Mouse (Mus musculus) testis, postnatal 10 days (tissue): ENCODE data around the gene Tmem91.
A peak's percentile ranks its signal among the peaks of the same experiment; 100 is the strongest.

ENCODE experiments used
- DNase-seq: peaks from one replicate; pipeline ENCODE4 v3.0.0; 2021; ENCODE audit warnings: low spot score

Tmem91 gene

DNA sequence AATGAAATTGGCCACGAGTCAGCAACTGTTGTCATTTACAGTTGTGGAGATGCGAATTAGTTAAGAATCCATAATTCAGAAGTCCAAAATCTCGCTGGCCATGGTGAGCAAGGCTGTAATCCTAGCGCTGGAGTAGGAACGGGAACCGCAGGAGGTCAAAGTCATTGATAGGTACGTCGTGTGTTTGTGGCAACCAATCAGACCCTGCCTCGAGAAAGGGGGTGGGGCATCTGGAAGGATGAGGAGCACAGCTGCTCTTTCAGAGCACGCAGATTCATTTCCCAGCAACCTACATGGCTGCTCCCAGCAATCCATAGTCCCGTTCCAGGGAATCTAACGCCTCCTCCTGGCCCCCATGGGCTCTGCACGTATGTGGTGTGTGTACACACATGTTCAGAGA, 24.9 kb upstream of the Tmem91 start:
- no peak for DNase-seq

DNA sequence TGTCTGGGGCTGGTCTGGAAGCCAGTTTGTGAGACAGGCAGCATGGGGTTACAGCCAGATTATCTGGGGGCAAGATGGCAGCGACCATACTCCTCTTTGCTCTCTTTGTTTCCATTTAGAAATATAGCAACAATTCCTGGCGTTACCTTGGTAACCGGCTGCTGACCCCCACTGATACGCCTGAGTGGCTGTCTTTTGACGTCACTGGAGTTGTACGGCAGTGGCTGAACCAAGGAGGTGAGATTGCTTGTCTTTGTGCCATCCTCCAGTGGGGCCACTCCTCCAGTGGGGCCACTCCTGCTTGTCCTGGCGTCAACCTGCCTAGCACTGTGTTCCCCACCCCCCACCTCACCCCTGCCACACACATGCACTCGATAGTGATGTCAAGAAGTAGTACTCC, 19.1 kb upstream of the Tmem91 start:
- no peak for DNase-seq

DNA sequence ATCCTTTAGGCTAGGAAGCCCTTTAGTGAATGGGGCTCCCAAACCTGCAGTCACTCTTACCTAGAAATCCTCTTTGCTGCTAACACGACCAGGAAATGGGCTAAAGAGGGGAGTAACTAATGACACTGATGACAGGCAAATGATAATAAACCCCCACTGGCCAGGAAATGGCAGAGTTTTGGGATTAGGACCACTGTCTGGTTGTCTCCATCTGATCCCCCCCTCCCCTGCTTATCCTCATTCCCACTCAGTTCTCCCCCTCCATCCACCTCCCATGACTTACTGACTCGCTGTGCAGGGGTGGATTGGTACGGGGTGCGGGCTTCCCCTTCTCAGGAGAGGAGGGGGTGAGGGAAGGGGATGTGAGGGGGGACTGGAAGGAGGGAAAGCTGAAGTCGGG, 15.1 kb upstream of the Tmem91 start:
- DNase-seq, result no peak

DNA sequence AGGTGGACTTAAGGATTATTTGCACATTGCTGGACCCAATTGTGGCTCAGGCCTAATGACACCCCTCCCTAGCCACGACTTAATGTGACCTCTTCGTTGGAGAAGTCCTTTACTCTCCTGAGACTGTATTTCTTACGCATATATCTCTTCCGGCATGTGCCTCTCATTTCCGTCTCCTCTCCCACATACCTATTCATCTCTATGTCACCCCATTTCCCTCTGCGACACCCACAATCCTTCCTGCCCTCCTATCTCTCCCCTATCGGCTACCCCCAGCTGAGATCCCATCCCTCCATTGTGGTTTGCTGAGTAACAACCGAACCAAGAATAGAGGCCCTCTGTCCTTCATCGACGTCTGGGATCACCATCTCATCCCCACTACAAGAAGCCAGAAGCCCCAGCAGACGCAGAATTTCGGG, 14.6 kb upstream of the Tmem91 start:
- DNase-seq, result no peak

DNA sequence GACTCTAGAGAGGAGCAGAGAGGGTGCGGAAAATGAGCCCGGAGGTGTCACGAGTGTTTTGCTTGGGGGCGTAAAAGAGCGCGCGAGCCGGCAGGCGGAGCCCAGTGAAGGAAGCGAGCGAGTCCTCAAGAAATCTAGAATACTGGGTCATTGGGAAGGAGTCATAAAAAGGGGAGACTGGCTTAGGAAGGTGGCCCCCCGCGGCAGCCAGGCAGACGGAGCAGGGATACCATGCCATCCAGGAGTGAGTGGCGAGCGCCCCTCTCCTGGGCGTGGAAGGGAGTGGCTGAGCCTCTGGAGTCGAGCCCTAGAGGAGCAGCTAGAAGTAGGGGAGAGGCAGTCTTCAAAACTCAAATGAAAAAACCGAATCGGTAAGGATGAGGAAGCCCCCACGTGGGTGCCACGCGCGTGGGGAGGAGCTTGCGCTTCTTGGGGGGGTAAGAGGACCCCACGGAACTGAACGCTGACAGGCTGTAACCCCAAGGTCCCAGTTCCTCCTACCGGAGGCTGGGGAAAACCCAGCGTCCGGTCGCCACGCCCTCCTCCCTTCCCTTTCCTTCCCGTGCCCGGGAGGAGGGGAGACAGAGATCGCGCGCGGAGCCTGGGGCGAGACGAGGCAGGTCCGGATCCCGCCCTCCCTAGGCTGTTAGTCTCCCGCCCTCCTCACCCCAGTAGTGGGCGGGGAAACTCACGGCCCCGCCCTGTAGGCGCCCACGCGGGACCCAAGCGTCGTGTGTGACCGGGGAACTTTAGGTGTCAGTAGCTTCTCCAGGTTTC, 14.0 kb upstream of the Tmem91 start:
- DNase-seq, result peak; percentile 81

DNA sequence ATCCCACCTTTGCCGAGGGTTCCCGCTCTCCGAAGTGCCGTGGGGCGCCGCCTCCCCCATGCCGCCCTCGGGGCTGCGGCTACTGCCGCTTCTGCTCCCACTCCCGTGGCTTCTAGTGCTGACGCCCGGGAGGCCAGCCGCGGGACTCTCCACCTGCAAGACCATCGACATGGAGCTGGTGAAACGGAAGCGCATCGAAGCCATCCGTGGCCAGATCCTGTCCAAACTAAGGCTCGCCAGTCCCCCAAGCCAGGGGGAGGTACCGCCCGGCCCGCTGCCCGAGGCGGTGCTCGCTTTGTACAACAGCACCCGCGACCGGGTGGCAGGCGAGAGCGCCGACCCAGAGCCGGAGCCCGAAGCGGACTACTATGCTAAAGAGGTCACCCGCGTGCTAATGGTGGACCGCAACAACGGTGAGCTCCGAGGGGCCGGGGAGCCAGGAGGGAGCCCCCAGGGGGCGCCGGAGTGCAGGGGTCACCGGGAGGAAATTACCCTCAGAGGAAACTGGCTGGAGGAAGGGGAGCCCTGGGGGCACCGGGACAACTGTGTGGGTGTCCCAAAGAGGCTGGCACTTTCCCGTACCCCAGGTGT, 12.9 kb upstream of the Tmem91 start:
- peak; percentile 80 for DNase-seq

DNA sequence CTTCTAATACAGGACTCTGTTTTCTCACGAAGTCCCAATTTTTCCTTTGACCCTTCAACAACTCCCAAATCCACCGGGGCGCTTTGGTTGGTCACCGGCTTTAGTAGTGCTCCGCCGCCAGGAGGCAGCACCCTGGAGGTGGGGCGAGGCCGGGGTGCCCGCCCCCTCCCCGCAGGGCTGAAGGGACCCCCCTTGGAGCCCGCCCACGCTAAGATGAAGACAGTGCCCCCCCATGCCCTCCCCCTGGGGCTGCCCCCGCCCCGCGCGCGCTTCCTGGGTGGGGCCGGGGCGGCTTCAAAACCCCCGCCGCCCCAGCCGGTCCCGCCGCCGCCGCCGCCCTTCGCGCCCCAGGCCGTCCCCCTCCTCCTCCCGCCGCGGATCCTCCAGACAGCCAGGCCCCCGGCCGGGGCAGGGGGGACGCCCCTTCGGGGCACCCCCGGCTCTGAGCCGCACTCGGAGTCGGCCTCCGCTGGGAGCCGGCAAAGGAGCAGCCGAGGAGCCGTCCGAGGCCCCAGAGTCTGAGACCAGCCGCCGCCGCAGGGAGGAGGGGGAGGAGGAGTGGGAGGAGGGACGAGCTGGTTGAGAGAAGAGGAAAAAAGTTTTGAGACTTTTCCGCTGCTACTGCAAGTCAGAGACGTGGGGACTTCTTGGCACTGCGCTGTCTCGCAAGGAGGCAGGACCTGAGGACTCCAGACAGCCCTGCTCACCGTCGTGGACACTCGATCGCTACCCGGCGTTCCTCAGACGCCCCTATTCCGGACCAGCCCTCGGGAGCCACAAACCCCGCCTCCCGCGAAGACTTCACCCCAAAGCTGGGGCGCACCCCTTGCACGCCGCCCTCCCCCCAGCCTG, 11.9 kb upstream of the Tmem91 start, which contains the start of gene Tgfb1:
Gene Tgfb1 (plus strand): TSS at position 323 of the 852 bp plus-strand sequence.
- DNase-seq, result peak; percentile 87

DNA sequence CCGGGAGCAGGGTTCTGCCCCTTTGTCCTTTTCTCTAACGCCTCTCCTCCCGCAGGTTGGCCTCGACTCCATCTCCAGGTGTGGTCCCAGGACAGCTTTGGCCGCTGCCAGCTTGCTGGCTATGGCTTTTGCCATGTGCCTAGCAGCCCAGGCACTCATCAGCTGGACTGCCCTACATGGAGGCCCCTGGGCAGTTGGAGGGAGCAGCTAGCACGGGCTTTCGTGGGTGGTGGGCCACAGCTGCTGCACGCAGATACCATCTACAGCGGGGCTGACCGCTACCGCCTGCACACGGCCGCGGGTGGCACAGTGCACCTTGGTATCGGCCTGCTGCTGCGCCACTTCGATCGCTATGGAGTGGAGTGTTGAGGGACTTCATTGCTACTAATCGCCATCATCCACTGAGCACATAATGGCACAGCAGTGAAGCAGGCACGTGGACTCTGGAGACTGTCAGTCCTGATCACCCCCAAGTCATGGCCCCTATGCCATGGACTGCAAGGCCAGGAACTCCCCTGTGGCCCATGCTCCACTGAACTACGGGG, 11.0 kb upstream of the Tmem91 start:
- no peak for DNase-seq

DNA sequence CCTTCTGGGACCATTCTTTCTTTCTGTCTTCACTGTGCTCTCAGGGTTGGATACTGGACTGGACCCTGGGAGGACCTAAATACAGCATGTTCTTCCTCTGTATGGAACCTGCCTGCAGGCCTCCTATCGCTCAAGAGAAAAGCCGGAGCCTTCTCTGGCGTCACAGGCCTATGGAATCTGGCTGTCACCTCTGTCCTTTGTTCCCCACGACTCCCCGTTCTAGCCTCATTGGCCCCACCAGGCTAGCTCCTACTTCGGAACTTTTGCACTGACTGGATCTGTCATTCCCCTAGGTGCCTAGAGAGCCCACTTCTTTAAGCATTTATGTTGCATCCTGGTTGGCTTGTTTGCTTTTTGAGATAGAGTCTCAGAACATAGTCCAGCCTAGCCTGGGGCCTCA, 9.7 kb upstream of the Tmem91 start:
- no peak for DNase-seq

DNA sequence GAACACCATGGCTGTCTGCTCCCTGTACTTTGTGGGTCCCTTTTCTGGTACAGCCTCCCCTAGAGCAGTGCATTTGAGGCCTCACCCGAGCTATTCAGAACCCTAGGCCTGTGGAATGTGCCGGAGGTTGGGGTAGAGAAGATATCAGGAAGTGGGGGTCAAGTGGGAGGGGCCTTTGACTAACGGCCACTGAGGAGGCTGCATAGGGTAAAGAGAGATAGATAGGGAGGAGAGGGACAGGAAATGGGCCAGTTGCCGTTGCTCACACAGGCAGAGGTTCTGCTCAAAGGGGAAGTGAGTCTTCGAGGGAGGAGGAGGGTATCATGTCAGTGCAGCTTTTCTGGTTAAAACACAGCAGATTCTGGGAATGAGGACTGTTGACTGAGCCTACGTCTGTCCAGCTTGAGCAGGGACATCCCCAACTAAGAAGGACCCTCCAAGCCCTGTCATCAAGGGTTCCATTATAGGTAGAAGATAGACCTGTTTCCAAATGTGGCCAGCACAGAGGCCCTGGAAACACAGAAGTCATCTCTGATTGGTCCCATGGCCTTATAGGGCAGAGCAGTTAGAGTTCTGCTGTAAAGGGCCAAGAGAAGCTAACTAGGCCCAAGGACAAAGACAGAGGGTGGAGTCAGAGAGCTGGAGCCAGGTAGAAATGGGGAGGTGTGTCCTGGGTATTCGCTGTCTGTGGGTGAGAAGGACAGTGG, 8.7 kb upstream of the Tmem91 start:
- no peak for DNase-seq

DNA sequence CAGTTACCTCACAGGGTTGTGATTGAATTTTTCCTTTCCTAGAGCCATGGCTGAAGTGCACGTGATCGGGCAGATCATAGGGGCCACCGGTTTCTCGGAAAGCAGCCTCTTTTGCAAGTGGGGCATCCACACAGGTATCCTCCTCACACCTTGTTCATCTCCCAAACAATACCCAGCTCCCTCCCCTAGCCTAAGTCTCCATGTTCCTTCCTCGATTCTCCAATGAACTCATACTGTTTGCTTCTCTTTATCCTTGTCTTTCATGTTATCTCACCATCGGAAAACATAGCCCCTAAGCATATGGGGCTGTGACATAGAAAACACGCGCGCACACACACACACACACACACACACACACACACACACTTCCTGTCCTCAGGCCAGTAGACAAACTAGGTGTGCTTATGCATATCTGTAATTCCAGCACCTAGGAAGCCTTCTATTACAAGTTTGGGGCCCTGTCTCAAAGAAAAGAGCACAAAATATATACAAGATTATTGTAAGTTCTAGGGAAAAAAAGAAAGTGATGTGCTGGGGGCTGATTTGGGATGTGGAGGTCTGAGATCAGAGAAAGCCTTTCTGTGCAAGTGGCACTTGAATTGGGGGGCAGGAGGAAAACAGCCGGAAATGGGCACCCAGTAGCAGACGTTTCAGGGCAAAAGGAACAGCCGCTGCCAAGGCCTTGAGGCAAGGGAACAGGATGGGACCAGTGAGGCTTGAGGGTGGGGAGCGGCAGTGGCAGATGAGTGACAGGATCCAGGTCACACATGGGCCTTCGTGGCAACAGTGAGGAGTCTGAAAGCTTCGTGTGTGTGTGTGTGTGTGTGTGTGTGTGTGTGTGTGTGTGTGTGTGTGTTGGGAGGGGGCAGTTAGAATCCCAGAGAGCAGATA, 6.6 kb upstream of the Tmem91 start:
- DNase-seq, result no peak

DNA sequence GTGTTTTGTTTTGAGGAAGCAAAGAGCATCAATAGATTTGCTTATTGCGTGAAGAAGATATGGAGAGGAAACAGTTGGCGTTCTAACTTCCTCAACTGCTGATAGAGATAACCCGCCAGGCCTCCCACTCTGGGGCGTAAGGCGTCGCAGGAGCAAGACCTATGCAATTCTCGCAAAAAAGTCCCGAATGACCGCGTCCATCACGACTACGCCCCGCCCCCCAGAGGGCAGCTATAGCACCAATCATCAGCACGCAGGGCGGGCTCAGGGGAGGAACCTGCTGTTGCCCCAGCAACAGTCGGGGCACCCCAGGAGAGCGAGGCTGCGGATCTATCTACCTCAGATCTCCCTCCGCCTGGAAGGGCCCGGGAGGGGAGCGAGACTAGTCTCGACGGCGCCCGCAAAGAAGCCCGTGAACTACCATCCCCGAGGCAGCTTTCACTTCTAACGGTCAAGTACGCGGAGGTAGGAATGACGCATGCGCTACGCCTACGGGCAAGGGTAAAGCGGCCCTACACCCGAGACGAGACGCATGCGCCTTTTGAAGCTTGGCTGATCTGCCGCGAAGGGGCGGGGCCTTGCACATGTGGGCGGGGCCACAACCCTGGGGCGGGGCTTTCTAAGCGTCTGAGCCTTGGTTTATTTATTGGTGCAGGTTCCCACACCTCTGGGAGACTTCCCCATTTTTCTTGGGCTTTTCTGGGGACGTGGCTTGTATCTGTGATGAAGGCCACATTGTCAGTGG, 5.7 kb upstream of the Tmem91 start, which contains the start of gene B9d2:
Gene B9d2 (plus strand): TSS at position 267 of the 745 bp plus-strand sequence.
- peak; percentile 98 for DNase-seq

DNA sequence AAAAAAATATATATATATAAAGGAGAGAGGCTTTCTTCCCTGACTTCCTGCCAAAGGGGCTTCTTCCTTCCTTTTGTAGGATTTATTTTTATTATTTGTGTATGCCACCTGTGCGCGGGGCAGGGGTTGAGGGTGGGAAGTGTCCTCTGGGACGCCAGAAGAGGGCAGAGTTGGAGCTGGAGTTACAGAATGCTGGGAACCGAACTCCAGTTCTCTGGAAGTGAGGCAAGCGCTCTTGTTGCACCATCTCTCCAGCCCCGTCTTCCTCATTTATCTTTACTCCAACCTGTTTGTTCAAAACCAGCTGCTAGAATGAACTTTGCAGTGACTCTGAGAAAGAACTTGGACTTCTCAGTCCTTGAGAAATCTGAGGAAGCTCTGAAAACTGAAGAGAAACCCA, 5.0 kb upstream of the Tmem91 start:
- DNase-seq, result no peak

DNA sequence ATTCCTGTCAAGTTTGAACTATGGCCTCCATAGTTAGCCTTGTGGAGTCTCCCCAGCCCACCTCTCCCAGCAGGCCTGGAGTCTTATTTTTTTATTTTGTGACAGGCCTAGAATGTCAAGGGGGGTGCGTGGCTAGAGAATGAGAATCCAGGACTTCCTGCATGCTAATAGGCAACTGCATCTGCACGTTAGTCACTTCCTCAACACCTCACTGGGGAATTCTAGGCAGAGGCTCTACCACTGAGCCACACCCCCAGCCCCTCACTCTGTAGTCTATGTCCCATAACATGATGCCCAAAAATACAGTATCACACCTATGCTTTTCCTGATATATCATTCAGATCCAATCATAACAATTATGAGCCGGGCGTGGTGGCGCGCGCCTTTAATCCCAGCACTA, 2.0 kb upstream of the Tmem91 start:
- DNase-seq, result no peak

DNA sequence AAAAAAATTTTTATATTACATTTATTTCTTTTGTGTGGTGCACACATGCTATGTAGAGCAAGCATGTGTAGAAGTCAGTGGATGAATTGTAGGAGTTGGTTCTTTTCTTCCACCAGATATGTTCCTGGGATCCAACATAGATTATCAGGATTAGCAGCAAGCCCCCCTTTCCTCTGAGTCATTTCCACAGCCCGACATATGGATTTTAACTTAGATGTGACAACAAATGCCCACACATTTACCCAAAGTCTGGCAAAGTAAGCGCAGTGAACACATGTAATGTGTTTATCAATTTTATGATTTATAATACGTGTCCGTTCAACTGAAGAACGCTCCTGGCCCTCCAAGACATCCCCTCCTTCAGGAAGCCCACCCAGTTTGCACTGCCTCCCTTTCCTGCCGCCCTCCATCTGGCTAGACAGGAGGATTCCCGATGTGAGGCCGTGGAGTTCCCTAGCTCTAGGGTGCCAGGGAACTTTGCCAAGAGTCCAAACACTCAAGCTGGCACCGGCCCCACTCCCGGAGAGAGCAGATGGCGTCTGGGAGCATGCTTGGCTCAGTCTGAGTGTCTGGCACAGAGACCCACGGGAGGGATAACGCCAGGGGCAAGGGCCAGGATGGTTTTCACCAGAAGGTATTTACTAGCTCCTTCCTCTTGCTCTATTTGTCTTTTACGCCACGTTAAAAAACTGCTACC, 1.3 kb upstream of the Tmem91 start:
- DNase-seq, result peak; percentile 90

DNA sequence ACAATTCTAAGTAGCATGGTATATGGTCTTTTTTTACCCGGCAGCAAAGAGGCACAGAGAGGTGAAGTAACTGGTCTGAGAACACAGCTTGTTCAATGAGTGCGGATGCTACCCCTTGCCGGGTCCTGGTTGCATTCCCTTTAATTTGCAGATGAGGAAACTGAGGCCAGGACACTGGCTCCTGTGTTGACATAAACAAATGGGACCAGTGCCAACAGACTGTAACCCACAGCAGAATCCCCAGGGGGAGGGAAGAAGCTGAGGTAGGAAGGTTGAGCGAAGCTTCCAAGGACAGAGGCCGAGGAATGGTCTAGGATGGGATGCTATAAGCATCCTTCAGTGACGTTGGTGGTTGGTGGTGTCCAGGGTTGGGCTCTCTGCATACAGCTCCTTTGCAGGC, 439 bp upstream of the Tmem91 start:
- DNase-seq, result no peak

DNA sequence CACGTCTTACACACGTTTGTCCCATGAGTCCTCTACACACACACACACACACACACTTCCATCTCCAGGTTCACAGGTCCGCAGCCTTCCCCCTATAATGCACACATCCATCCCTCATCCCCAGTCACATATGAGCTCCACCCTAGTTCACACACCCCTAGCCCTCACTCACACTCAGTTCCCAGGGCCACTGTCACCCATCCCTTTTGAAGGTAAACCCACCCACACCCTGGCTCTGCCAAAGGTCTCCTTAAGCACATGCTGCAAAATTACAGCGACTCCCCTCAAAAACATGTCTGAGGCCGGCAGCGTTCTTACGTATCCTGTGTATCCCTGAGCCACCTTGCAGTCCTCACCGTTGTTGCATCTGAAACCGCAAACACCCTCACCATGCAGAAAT, 669 bp downstream of the Tmem91 start:
- no peak for DNase-seq

DNA sequence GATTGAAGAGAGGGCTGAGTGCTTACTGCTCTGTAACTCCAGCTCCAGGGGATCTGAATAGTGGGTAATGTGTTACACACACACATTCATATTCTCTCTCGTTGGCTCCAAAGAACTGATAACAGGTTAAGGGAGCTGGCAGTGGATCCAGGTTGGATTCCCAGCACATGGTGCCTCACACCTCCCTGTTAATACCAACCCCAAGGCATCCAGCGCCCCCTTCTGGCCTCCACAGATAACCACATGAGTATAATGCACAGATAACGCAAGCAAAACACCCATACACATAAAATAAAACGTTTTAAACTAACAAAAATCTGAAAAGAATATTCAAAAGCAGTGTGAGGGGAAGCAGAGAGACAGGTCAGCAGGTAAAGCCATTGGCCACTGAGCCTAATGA, 2.5 kb downstream of the Tmem91 start:
- DNase-seq, result no peak

DNA sequence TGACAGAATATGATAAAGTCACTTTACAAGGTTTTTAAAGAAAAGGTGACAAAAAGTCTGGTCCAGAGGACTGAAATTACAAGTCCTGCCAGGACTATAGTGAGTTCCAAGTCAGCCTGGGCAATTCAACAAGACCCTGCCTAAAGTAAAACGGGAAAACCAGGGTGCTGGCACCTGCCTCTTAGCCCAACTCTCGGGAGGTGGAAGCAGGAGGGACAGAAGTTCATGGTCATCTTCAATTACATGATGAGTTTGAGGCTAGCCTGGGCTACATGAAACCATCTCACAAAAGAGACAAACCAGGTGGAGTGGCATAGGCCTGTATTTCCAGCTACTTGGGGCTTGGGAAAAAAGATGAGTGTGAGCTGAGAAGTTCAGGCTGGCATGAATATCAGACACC, 3.3 kb downstream of the Tmem91 start:
- DNase-seq, result no peak

DNA sequence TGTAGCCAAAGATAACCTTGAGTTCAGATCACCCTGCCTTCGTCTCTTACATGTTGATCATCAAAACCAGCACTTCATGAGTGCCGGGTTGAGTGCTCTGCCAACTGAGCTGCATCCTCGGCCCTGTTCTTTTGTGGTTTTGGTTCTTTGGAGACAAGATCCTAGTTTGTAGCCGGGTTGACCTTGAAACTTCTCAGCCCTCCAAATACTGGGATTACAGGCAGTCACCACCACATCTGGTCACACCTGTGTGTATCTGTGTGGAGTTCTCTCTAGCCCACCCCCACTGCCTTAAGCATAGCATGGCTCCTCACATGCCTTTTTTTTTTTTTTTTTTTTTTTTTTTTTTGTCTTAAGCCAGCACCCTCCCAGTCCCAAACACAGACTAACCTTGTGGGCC, 4.9 kb downstream of the Tmem91 start:
- no peak for DNase-seq
